Mouse (Mus musculus) liver, adult (tissue): ENCODE measurements around the gene Ppm1l.

Source experiments
- GATA4 ChIP-seq: IDR thresholded peaks from 2 replicates; pipeline ENCODE4 v1.6.1; 2014; ENCODE audit warnings: mild to moderate bottlenecking, low read length; ENCODE audit not compliant: insufficient replicate concordance

The Ppm1l gene

GRCm38 (mm10) chr3:69354681-69355080, 38.0 kb downstream of the Ppm1l start:
- no peak for TF ChIP-seq GATA4

GRCm38 (mm10) chr3:69356078-69356665, 39.5 kb downstream of the Ppm1l start:
- TF ChIP-seq GATA4 = no peak

- TF ChIP-seq GATA4 = no peak
Observed at GRCm38 (mm10) chr3:69356781-69357180, 40.1 kb downstream of the Ppm1l start.

GRCm38 (mm10) chr3:69357897-69358619, 41.4 kb downstream of the Ppm1l start:
- no peak for TF ChIP-seq GATA4

GRCm38 (mm10) chr3:69358620-69358964, 41.9 kb downstream of the Ppm1l start:
- no peak for TF ChIP-seq GATA4

GRCm38 (mm10) chr3:69360263-69360895, 43.7 kb downstream of the Ppm1l start:
- TF ChIP-seq GATA4 = no peak

- TF ChIP-seq GATA4 = no peak
Observed at GRCm38 (mm10) chr3:69361487-69362349, 45.1 kb downstream of the Ppm1l start.

- no peak for TF ChIP-seq GATA4
Observed at GRCm38 (mm10) chr3:69362350-69362790, 45.7 kb downstream of the Ppm1l start.

- TF ChIP-seq GATA4 = no peak
Observed at GRCm38 (mm10) chr3:69362906-69363305, 46.2 kb downstream of the Ppm1l start.

GRCm38 (mm10) chr3:69364151-69364550, 47.5 kb downstream of the Ppm1l start:
- TF ChIP-seq GATA4 = no peak

- TF ChIP-seq GATA4 = no peak
Observed at GRCm38 (mm10) chr3:69367916-69368315, 51.3 kb downstream of the Ppm1l start.

- no peak for TF ChIP-seq GATA4
Observed at GRCm38 (mm10) chr3:69372731-69373130, 56.1 kb downstream of the Ppm1l start.

- no peak for TF ChIP-seq GATA4
Observed at GRCm38 (mm10) chr3:69373544-69374306, 57.1 kb downstream of the Ppm1l start.

GRCm38 (mm10) chr3:69374538-69374937, 57.9 kb downstream of the Ppm1l start:
- no peak for TF ChIP-seq GATA4

GRCm38 (mm10) chr3:69374983-69375382, 58.3 kb downstream of the Ppm1l start:
- TF ChIP-seq GATA4 = no peak
